26 mouse cellular contexts compared by ENCODE assay signal in the genomic region with DNA sequence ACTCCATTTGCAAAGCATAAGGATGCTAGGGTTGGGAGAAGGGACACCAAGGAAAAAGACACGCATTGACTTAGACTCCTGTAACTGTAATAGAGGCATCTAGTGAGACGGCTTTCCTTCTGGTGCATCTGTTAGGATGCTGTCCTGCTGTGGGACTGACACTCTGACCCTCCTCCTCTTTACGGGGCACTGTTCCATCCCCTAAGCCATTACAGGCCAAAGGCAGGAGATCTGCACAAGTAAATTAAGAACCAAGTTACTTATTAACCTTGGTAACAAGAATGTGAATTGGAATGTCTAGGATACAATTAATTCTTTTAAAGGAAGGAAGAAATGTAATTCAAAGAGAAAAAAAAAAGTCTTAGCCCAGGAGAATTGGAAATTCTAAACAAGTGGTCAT.
DNase-seq lines count a peak whose midpoint lies in the region; ATAC-seq lines count a peak whose summit lies in the region.
"Had no signal": no experiment of that assay in that cellular context is flagged by ENCODE, and none has a peak within 500 bp of the region (broad histone marks: within the 10 kb centered on the region; RNA-seq: fewer than 3 reads in every experiment).

No protein-coding gene starts in this region.

- peak; percentile 23 for DNase-seq in kidney, adult 11 months
- no peak for DNase-seq in kidney, adult 18-20 months
- DNase-seq in kidney, postnatal 14 days: no peak
- no peak for DNase-seq in layer of hippocampus, postnatal 14 days (ENCODE audit: low spot score in 2 of 2)
- no peak for DNase-seq in urinary bladder, postnatal 4 days (ENCODE audit: low spot score in 2 of 2)
- DNase-seq: adrenal gland, adult 2 months; adrenal gland, postnatal 14 days; cerebellum, adult 11 months; cerebellum, adult 2 months; cerebellum, adult 9-11 months; cerebellum, postnatal 25 days; forebrain, postnatal 0 days; gastrocnemius, adult 2 months; gastrocnemius, postnatal 14 days; heart, adult 2 months; heart, postnatal 14 days; heart, postnatal 4 days had no signal

- no peaks in the 10 kb centered on the region for H3K9me3 ChIP-seq in kidney, embryonic 14.5 days (ENCODE audit: control insufficient read depth, low read length)
- no peaks in the 10 kb centered on the region for H3K9me3 ChIP-seq in kidney, embryonic 15.5 days (replicated peaks)
- peaks cover 3% of the 10 kb centered on the region; the same call in 1 of the 2 replicates for H3K9me3 ChIP-seq in kidney, embryonic 16.5 days (ENCODE audit: low read length)
- H3K9me3 ChIP-seq: embryonic facial prominence, embryonic 12.5 days; embryonic facial prominence, embryonic 15.5 days; heart, embryonic 10.5 days; heart, embryonic 13.5 days had no signal

- no peak overlapping the region for H3K9ac ChIP-seq in kidney, embryonic 14.5 days (ENCODE audit: low read depth, low read length)
- no peak overlapping the region for H3K9ac ChIP-seq in kidney, embryonic 15.5 days
- H3K9ac ChIP-seq in kidney, embryonic 16.5 days (replicated peaks; ENCODE audit: low read length): no peak overlapping the region
- H3K9ac ChIP-seq: embryonic facial prominence, embryonic 12.5 days; embryonic facial prominence, embryonic 15.5 days; forebrain, postnatal 0 days; heart, embryonic 13.5 days had no signal

- WGBS in kidney, embryonic 14.5 days: 81% methylated on average over 3 of the region's 3 CpGs
- 62% methylated on average over 3 of the region's 3 CpGs for WGBS in kidney, embryonic 15.5 days
- 68% methylated on average over 3 of the region's 3 CpGs for WGBS in kidney, embryonic 16.5 days

- H3K4me2 ChIP-seq in kidney, embryonic 14.5 days (replicated peaks; ENCODE audit: low read depth, low read length): no peak overlapping the region
- H3K4me2 ChIP-seq in kidney, embryonic 15.5 days: no peak overlapping the region
- H3K4me2 ChIP-seq in kidney, embryonic 16.5 days (replicated peaks; ENCODE audit: low read depth, low read length): no peak overlapping the region
- H3K4me2 ChIP-seq: embryonic facial prominence, embryonic 12.5 days; embryonic facial prominence, embryonic 15.5 days; heart, embryonic 13.5 days had no signal

- H3K27me3 ChIP-seq in kidney, embryonic 14.5 days (ENCODE audit: control insufficient read depth, insufficient read depth, low read length): no peaks in the 10 kb centered on the region
- H3K27me3 ChIP-seq in kidney, embryonic 15.5 days: no peaks in the 10 kb centered on the region
- no peaks in the 10 kb centered on the region for H3K27me3 ChIP-seq in kidney, embryonic 16.5 days (ENCODE audit: insufficient read depth, low read length)
- H3K27me3 ChIP-seq: embryonic facial prominence, embryonic 12.5 days; embryonic facial prominence, embryonic 15.5 days; heart, embryonic 13.5 days had no signal

- H3K27ac ChIP-seq in kidney, embryonic 14.5 days (ENCODE audit: low read depth, low read length): no peak overlapping the region
- H3K27ac ChIP-seq in kidney, embryonic 15.5 days: no peak overlapping the region
- no peak overlapping the region for H3K27ac ChIP-seq in kidney, embryonic 16.5 days (ENCODE audit: low read length)
- H3K27ac ChIP-seq: embryonic facial prominence, embryonic 12.5 days; embryonic facial prominence, embryonic 15.5 days; gastrocnemius, adult 2 months; heart, adult 2 months; heart, embryonic 10.5 days; heart, embryonic 13.5 days had no signal

- no peaks in the 10 kb centered on the region for H3K4me1 ChIP-seq in kidney, embryonic 14.5 days (ENCODE audit: control insufficient read depth, insufficient read depth, low read length)
- H3K4me1 ChIP-seq in kidney, embryonic 15.5 days: peaks cover 11% of the 10 kb centered on the region
- peaks cover 12% of the 10 kb centered on the region for H3K4me1 ChIP-seq in kidney, embryonic 16.5 days (ENCODE audit: insufficient read depth, low read length)
- H3K4me1 ChIP-seq: embryonic facial prominence, embryonic 12.5 days; embryonic facial prominence, embryonic 15.5 days had no signal

- peak; percentile 64 for ATAC-seq in kidney, embryonic 14.5 days (ENCODE audit: low FRiP score, low TSS enrichment)
- peak; percentile 85 for ATAC-seq in kidney, embryonic 15.5 days (replicated peaks; ENCODE audit: low FRiP score)
- ATAC-seq in kidney, embryonic 16.5 days (ENCODE audit: low FRiP score, low TSS enrichment): peak; percentile 66; the same call in 1 of the 2 replicates
- ATAC-seq: CD4-positive, CD25-positive, alpha-beta regulatory T cell, adult 4 months; forebrain, embryonic 14.5 days; forebrain, postnatal 0 days had no signal

- H3K4me3 ChIP-seq in kidney, embryonic 14.5 days (ENCODE audit: low read length): no peak overlapping the region
- no peak overlapping the region for H3K4me3 ChIP-seq in kidney, embryonic 15.5 days (replicated peaks)
- no peak overlapping the region for H3K4me3 ChIP-seq in kidney, embryonic 16.5 days (ENCODE audit: low read length)
- H3K4me3 ChIP-seq: embryonic facial prominence, embryonic 12.5 days; embryonic facial prominence, embryonic 15.5 days; gastrocnemius, adult 2 months; heart, adult 2 months; heart, embryonic 10.5 days; heart, embryonic 13.5 days had no signal

- H3K36me3 ChIP-seq in kidney, embryonic 14.5 days (ENCODE audit: control insufficient read depth, insufficient read depth, low read length): no peaks in the 10 kb centered on the region
- no peaks in the 10 kb centered on the region for H3K36me3 ChIP-seq in kidney, embryonic 15.5 days
- no peaks in the 10 kb centered on the region for H3K36me3 ChIP-seq in kidney, embryonic 16.5 days (ENCODE audit: insufficient read depth, low read length)
- H3K36me3 ChIP-seq: embryonic facial prominence, embryonic 12.5 days; embryonic facial prominence, embryonic 15.5 days had no signal
